Mouse (Mus musculus) brain, embryonic 14.5 days (tissue): ENCODE measurements around the gene A630001G21Rik. TPM values are rescaled to one million over a fixed set of nuclear protein-coding genes. Genes with fewer than 3 reads are reported as not detected.

Experiments
- DNase-seq: peaks from one replicate; pipeline ENCODE4 v3.0.0-alpha.2; 2011; ENCODE audit warnings: low read depth
- CTCF ChIP-seq: fragments of 200-500 bp; IDR thresholded peaks from 2 replicates; pipeline ENCODE4 v1.5.1; 2012; ENCODE audit warnings: inconsistent platforms, mild to moderate bottlenecking, moderate library complexity, borderline replicate concordance; ENCODE audit not compliant: insufficient read depth, insufficient read length; ENCODE audit errors: extremely low read depth
- POLR2A ChIP-seq: fragments of 200-500 bp; IDR thresholded peaks from 2 replicates; pipeline ENCODE4 v1.6.1; 2012; ENCODE audit warnings: mild to moderate bottlenecking, inconsistent platforms, borderline replicate concordance; ENCODE audit not compliant: poor library complexity, insufficient read depth, insufficient read length, severe bottlenecking; ENCODE audit errors: extremely low read depth
- polyA plus RNA-seq: library from polyadenylated mRNA; depleted of rRNA; stranded (reverse); fragments of >200 nt; gene quantifications from 2 replicates; pipeline ENCODE4 v1.2.3, GENCODE M21; 2012

Gene A630001G21Rik
- polyA plus RNA-seq, 1 experiment, result 0.75 TPM

GRCm38 (mm10) chr1:85795196-85795595 is 16.8 kb upstream of the A630001G21Rik start:
- TF ChIP-seq CTCF, result no peak
- no peak for TF ChIP-seq POLR2A
- no peak for DNase-seq

- TF ChIP-seq CTCF (no peak), POLR2A (no peak)
- peak; percentile 53 for DNase-seq
These were observed 15.8 kb upstream of the A630001G21Rik start for GRCm38 (mm10) chr1:85794106-85794771.

- TF ChIP-seq CTCF, result peak; percentile 67
- TF ChIP-seq POLR2A, result peak; percentile 98
- peak; percentile 95 for DNase-seq
These were observed 15.0 kb upstream of the A630001G21Rik start, which contains the start of gene Cab39 for GRCm38 (mm10) chr1:85793208-85794105. Gene Cab39, plus strand, starts transcription at chr1:85793441.

- TF ChIP-seq CTCF (no peak), POLR2A (no peak)
These were observed 13.0 kb upstream of the A630001G21Rik start for GRCm38 (mm10) chr1:85791476-85791875.

GRCm38 (mm10) chr1:85790565-85790964 is 12.1 kb upstream of the A630001G21Rik start:
- no peak for TF ChIP-seq CTCF
- no peak for TF ChIP-seq POLR2A
- DNase-seq, result no peak

More at GRCm38 (mm10) chr1:85791476-85791875, 13.0 kb upstream of the A630001G21Rik start:
- DNase-seq, result no peak

- no peak for DNase-seq
- TF ChIP-seq POLR2A (no peak), CTCF (no peak)
These were observed 1.2 kb upstream of the A630001G21Rik start for GRCm38 (mm10) chr1:85779428-85780180.

GRCm38 (mm10) chr1:85779012-85779411 is 569 bp upstream of the A630001G21Rik start:
- TF ChIP-seq POLR2A (no peak), CTCF (no peak)
- no peak for DNase-seq

GRCm38 (mm10) chr1:85776154-85776553 is 2.3 kb downstream of the A630001G21Rik start:
- DNase-seq, result peak; percentile 4
- TF ChIP-seq CTCF (no peak), POLR2A (no peak)

- DNase-seq, result peak; percentile 16
- no peak for TF ChIP-seq CTCF
- TF ChIP-seq POLR2A, result no peak
These were observed 3.3 kb downstream of the A630001G21Rik start for GRCm38 (mm10) chr1:85775136-85775535.

GRCm38 (mm10) chr1:85771976-85772375 is 6.5 kb downstream of the A630001G21Rik start:
- TF ChIP-seq CTCF, result no peak
- no peak for TF ChIP-seq POLR2A
- DNase-seq, result no peak

- TF ChIP-seq POLR2A (no peak), CTCF (no peak)
- DNase-seq, result no peak
These were observed 10.7 kb downstream of the A630001G21Rik start for GRCm38 (mm10) chr1:85767754-85768153.

- no peak for DNase-seq
- no peak for TF ChIP-seq POLR2A
- TF ChIP-seq CTCF, result no peak
These were observed 12.3 kb downstream of the A630001G21Rik start for GRCm38 (mm10) chr1:85766120-85766519.
